Mouse (Mus musculus) kidney, adult 2 months (tissue): Measurements from ENCODE around the gene Dapk3.

Source experiments
- CTCF ChIP-seq: fragments of 200-500 bp; conservative IDR thresholded peaks from 2 replicates; pipeline ENCODE4 v1.5.1; 2011; ENCODE audit warnings: low read depth, mild to moderate bottlenecking, control low read depth, low read length, moderate library complexity, mixed read lengths; ENCODE audit not compliant: insufficient read depth, insufficient read length
- POLR2A ChIP-seq: fragments of 200-500 bp; IDR thresholded peaks from one replicate; pipeline ENCODE4 v1.6.1; 2011; ENCODE audit warnings: low read depth, low read length, control low read depth

DNA sequence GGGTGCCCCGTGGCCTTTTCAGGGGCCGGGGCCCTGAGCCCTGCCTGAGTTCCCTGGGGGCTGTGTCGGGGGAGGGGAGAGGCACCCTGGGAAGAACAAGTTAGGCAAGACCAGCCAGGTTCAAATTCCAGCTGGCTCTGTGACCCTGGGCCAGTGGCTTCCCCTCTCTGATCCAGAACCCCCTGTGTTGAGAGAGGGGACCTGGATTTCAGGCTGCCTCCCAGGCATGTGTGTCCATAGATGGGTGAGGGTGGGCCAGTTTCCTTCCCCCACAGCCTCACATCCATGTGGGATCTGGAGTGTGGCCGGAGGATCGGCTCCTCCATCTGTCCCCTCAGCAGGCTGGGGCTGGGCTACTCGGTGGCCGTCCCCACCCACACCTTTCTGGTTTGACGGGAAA lies 42.8 kb upstream of the Dapk3 start:
- TF ChIP-seq POLR2A (no peak), CTCF (no peak)
